Mouse (Mus musculus): Measurements from ENCODE around the gene Olfr99. TPM values are rescaled to one million over a fixed set of nuclear protein-coding genes. Genes with fewer than 3 reads are reported as not detected.

The Olfr99 gene
- polyA plus RNA-seq, 1 experiment = not detected

DNA sequence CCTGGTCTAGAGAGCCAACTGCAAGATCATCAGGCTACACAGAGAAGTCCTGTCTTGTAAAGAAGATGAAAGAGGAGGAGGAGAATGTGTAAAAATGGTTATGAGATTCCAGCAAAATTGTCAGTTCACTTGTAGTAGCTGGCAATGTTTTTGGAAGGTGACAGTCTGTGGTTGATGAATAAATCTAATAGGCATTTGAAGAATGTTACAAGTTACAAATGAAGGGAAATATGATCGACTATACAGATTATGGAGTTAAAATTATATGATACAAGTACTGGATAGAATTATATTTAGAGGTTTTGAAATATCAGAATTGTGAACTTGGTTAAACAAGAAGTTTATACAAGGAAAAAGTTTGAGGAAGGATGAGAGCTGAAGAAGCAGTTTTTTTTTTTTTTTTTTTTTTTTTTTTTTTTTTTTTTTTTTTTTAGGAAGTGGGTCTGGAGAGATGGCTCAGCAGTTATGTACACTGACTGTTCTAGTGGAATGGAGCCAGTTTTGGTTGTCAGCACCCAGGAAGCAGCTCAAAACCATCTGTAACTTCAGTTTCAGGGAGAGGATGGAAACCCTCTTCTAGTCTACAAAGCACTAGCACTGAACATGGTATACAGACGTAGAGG is 7.5 kb downstream of the Olfr99 start:
- TF ChIP-seq CTCF (IDR thresholded peaks at IDR 0.05; ENCODE audit: control insufficient read depth, insufficient read depth, insufficient replicate concordance, low read depth, low read length) = no peak
- TF ChIP-seq POLR2A (IDR thresholded peaks at IDR 0.05; ENCODE audit: control insufficient read depth, low read depth, low read length) = no peak
- H3K36me3 ChIP-seq (ENCODE audit: control insufficient read depth, insufficient read depth, low read length) = no peaks in the 10 kb centered on the region

DNA sequence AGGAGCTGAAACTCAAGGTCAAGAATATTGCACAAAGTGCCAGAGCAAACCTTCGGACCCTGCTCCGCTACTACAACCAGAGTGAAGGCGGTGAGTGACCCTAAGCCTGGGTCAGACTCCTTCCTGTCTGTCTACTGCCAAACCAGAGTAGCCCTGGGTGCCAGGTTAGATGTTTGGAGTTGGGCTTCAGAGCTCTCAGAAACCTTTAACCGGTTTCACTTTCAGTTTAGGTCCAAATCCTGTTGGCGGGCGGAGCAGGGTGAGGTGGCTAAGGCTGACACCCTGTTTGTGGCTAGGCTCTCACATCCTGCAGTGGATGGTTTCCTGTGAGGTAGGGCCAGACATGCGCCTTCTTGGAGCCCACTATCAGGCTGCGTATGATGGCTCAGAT is 12.6 kb downstream of the Olfr99 start:
- Histone ChIP-seq H3K36me3 (ENCODE audit: control insufficient read depth, insufficient read depth, low read length) (no peaks in the 10 kb centered on the region), H3K27me3 (ENCODE audit: control insufficient read depth, insufficient read depth, low read length) (no peaks in the 10 kb centered on the region), H3K4me1 (ENCODE audit: control insufficient read depth, insufficient read depth, low read length) (peaks cover 3% of the 10 kb centered on the region), H3K27ac (ENCODE audit: control insufficient read depth, insufficient read depth, low read depth, low read length) (no peak overlapping the region), H3K4me3 (ENCODE audit: control insufficient read depth, low read depth, low read length) (peak overlapping the region; percentile 95)
- no peak for TF ChIP-seq POLR2A (IDR thresholded peaks at IDR 0.05; ENCODE audit: control insufficient read depth, low read depth, low read length)
- no peak for TF ChIP-seq CTCF (IDR thresholded peaks at IDR 0.05; ENCODE audit: control insufficient read depth, insufficient read depth, insufficient replicate concordance, low read depth, low read length)

More for the DNA sequence above, 7.5 kb downstream of the Olfr99 start:
- no peaks in the 10 kb centered on the region; the same call in 1 of the 2 replicates for H3K4me1 ChIP-seq (ENCODE audit: control insufficient read depth, insufficient read depth, low read length)
- H3K27me3 ChIP-seq (ENCODE audit: control insufficient read depth, insufficient read depth, low read length) = no peaks in the 10 kb centered on the region
- H3K4me3 ChIP-seq (ENCODE audit: control insufficient read depth, low read depth, low read length) = no peak overlapping the region
- no peak overlapping the region for H3K27ac ChIP-seq (ENCODE audit: control insufficient read depth, insufficient read depth, low read depth, low read length)

DNA sequence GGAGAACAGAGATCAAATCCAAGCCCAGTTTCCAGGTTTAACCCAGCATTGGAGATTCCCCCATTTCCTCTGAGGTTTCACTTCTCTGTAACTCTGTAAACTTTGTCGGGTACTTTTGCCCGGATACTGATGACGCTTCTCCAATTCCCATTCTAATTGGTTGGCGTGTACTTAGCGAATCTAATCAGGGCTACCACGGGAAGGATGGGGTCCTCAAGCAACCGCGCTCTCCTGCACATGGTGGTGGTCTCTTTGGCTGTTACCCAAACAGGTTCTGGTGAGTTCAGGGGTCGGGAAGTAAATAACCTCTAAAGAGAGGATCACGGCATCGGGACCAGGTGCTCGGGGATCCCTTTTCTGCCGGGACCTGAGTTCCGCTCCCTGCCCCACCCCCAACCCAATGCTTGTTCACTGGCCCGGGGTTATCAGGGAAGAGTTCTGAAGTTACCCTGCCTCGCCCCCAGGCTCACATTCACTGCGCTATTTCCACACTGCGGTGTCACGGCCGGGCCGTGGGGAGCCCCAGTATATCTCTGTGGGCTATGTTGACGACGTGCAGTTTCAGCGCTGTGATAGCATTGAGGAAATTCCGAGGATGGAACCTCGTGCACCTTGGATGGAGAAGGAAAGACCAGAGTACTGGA is 13.1 kb downstream of the Olfr99 start, which contains the start of gene H2-M3:
Gene H2-M3, plus strand, starts transcription at position 163 of the 644 bp plus-strand sequence.
- Histone ChIP-seq H3K27ac (ENCODE audit: control insufficient read depth, insufficient read depth, low read depth, low read length) (no peak within 1 kb of the TSS; the same call in 1 of the 2 replicates), H3K4me3 (ENCODE audit: control insufficient read depth, low read depth, low read length) (peak within 1 kb of the TSS; percentile 95), H3K4me1 (ENCODE audit: control insufficient read depth, insufficient read depth, low read length) (peaks cover 3% of the 10 kb centered on the region), H3K36me3 (ENCODE audit: control insufficient read depth, insufficient read depth, low read length) (no peaks in the 10 kb centered on the region), H3K27me3 (ENCODE audit: control insufficient read depth, insufficient read depth, low read length) (no peaks in the 10 kb centered on the region)
- TF ChIP-seq POLR2A (IDR thresholded peaks at IDR 0.05; ENCODE audit: control insufficient read depth, low read depth, low read length) (no peak), CTCF (IDR thresholded peaks at IDR 0.05; ENCODE audit: control insufficient read depth, insufficient read depth, insufficient replicate concordance, low read depth, low read length) (no peak)

DNA sequence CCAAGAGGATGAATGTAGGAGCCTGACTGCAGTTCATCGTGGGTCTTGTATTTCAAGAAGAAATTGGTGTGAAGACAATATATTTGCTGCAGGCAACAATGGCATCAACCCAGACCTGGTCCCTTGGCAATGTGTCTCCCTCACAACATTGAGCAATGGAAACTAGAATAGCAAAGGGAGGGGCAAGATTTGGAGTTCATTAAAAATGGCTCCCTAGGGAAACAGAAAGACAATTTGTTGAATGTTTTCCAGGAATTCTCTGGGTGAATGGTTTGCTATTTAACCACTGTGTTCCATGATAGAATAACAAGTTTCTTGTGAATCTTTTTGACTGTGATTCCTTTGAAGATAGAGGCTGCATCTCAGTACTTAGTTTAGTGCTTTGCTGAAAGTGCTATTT is 19.6 kb downstream of the Olfr99 start, which contains the start of gene Olfr98:
Gene Olfr98, minus strand, starts transcription at position 124 of the 400 bp plus-strand sequence.
- H3K4me1 ChIP-seq (ENCODE audit: control insufficient read depth, insufficient read depth, low read length) = no peaks in the 10 kb centered on the region
- H3K4me3 ChIP-seq (ENCODE audit: control insufficient read depth, low read depth, low read length) = no peak within 1 kb of the TSS
- H3K27me3 ChIP-seq (ENCODE audit: control insufficient read depth, insufficient read depth, low read length) = no peaks in the 10 kb centered on the region
- H3K27ac ChIP-seq (ENCODE audit: control insufficient read depth, insufficient read depth, low read depth, low read length) = no peak within 1 kb of the TSS
- TF ChIP-seq CTCF (IDR thresholded peaks at IDR 0.05; ENCODE audit: control insufficient read depth, insufficient read depth, insufficient replicate concordance, low read depth, low read length) = no peak
- TF ChIP-seq POLR2A (IDR thresholded peaks at IDR 0.05; ENCODE audit: control insufficient read depth, low read depth, low read length) = no peak
- no peaks in the 10 kb centered on the region for H3K36me3 ChIP-seq (ENCODE audit: control insufficient read depth, insufficient read depth, low read length)

DNA sequence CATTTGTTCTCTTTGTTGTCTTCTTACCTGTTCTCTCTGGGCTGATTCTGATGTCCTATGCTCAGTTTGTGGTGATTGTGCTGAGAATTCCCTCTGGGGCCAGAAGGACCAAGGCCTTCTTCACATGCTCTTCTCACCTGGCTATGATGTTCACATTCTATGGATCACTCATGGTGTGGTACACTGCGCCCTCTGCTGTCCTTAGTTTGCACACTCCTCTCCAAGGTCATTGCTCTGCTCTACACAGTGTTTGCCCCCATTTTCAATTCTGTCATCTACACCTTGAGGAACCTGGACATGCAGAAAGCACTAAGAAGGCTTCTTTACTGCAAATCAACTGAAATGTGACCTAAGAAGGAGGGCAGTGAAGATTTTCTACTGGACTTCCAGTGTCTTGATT is 32.7 kb downstream of the Olfr99 start:
- H3K27me3 ChIP-seq (ENCODE audit: control insufficient read depth, insufficient read depth, low read length) = no peaks in the 10 kb centered on the region
- H3K36me3 ChIP-seq (ENCODE audit: control insufficient read depth, insufficient read depth, low read length) = no peaks in the 10 kb centered on the region
- TF ChIP-seq CTCF (IDR thresholded peaks at IDR 0.05; ENCODE audit: control insufficient read depth, insufficient read depth, insufficient replicate concordance, low read depth, low read length) (no peak), POLR2A (IDR thresholded peaks at IDR 0.05; ENCODE audit: control insufficient read depth, low read depth, low read length) (no peak)
- H3K4me3 ChIP-seq (ENCODE audit: control insufficient read depth, low read depth, low read length) = no peak overlapping the region
- H3K4me1 ChIP-seq (ENCODE audit: control insufficient read depth, insufficient read depth, low read length) = peaks cover 3% of the 10 kb centered on the region; the same call in 1 of the 2 replicates
- no peak overlapping the region for H3K27ac ChIP-seq (ENCODE audit: control insufficient read depth, insufficient read depth, low read depth, low read length)

DNA sequence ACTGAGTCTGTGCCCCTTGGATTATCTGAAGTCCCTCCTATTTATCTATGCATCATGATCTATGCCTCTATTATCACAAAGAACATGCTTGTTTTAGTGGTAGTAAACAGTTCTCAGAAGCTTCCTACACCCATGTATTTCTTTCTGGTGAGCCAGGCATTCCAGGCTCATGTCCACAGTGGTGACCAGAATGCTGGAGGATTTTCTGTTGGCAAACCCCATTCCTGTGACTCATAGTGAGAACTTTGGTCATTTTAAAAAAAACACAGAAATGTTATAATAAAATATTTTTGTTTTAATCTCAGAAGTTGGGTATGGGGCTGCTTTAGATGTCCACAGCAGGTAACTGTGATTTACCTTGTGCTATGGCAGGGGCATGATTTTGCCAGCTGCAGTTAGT is 33.8 kb downstream of the Olfr99 start:
- peaks cover 3% of the 10 kb centered on the region; the same call in 1 of the 2 replicates for H3K4me1 ChIP-seq (ENCODE audit: control insufficient read depth, insufficient read depth, low read length)
- no peak overlapping the region for H3K27ac ChIP-seq (ENCODE audit: control insufficient read depth, insufficient read depth, low read depth, low read length)
- no peaks in the 10 kb centered on the region for H3K27me3 ChIP-seq (ENCODE audit: control insufficient read depth, insufficient read depth, low read length)
- no peak for TF ChIP-seq POLR2A (IDR thresholded peaks at IDR 0.05; ENCODE audit: control insufficient read depth, low read depth, low read length)
- TF ChIP-seq CTCF (IDR thresholded peaks at IDR 0.05; ENCODE audit: control insufficient read depth, insufficient read depth, insufficient replicate concordance, low read depth, low read length) = no peak
- no peak overlapping the region for H3K4me3 ChIP-seq (ENCODE audit: control insufficient read depth, low read depth, low read length)
- no peaks in the 10 kb centered on the region for H3K36me3 ChIP-seq (ENCODE audit: control insufficient read depth, insufficient read depth, low read length)

DNA sequence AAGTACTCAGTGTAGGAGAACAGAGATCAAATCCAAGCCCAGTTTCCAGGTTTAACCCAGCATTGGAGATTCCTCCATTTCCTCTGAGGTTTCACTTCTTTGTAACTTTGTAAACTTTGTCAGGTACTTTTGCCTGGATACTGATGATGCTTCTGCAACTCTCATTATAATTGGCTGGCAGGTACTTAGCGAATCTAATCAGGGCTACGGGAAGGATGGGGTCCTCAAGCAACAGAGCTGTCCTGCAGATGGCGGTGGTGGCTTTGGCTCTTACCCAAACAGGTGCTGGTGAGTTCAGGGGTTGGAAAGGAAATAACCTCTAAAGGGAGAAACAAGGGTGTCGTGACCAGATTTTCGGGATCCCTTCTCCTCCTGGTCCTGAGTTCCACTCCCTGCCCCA is 36.5 kb downstream of the Olfr99 start:
- Histone ChIP-seq H3K4me3 (ENCODE audit: control insufficient read depth, low read depth, low read length) (no peak overlapping the region), H3K27me3 (ENCODE audit: control insufficient read depth, insufficient read depth, low read length) (no peaks in the 10 kb centered on the region), H3K27ac (ENCODE audit: control insufficient read depth, insufficient read depth, low read depth, low read length) (no peak overlapping the region), H3K4me1 (ENCODE audit: control insufficient read depth, insufficient read depth, low read length) (peaks cover 3% of the 10 kb centered on the region; the same call in 1 of the 2 replicates), H3K36me3 (ENCODE audit: control insufficient read depth, insufficient read depth, low read length) (no peaks in the 10 kb centered on the region)
- TF ChIP-seq POLR2A (IDR thresholded peaks at IDR 0.05; ENCODE audit: control insufficient read depth, low read depth, low read length) (no peak), CTCF (IDR thresholded peaks at IDR 0.05; ENCODE audit: control insufficient read depth, insufficient read depth, insufficient replicate concordance, low read depth, low read length) (no peak)

Measured in testis, adult 2 months (tissue).